Mouse (Mus musculus): ENCODE data around the gene Arnt2.

Arnt2 gene

GRCm38 (mm10) chr7:84397320-84397719 lies 12.7 kb downstream of the Arnt2 start:
- no peak for DNase-seq (ENCODE audit: low read depth, low spot score)

- no peak for DNase-seq (ENCODE audit: low read depth, low spot score)
Measured at GRCm38 (mm10) chr7:84396581-84396980, 13.4 kb downstream of the Arnt2 start.

- no peak for DNase-seq (ENCODE audit: low read depth, low spot score)
Measured at GRCm38 (mm10) chr7:84387826-84388225, 22.1 kb downstream of the Arnt2 start.

GRCm38 (mm10) chr7:84386472-84386871 lies 23.5 kb downstream of the Arnt2 start:
- DNase-seq (ENCODE audit: low read depth, low spot score) = no peak

GRCm38 (mm10) chr7:84384778-84385177 lies 25.2 kb downstream of the Arnt2 start:
- no peak for DNase-seq (ENCODE audit: low read depth, low spot score)

- DNase-seq (ENCODE audit: low read depth, low spot score) = no peak
Measured at GRCm38 (mm10) chr7:84384086-84384485, 25.9 kb downstream of the Arnt2 start.

- DNase-seq (ENCODE audit: low read depth, low spot score) = no peak
Measured at GRCm38 (mm10) chr7:84382346-84382745, 27.6 kb downstream of the Arnt2 start.

- DNase-seq (ENCODE audit: low read depth, low spot score) = no peak
Measured at GRCm38 (mm10) chr7:84380810-84381209, 29.2 kb downstream of the Arnt2 start.

GRCm38 (mm10) chr7:84377330-84377729 lies 32.6 kb downstream of the Arnt2 start:
- peak; percentile 62 for DNase-seq (ENCODE audit: low read depth, low spot score)

- no peak for DNase-seq (ENCODE audit: low read depth, low spot score)
Measured at GRCm38 (mm10) chr7:84373691-84374090, 36.3 kb downstream of the Arnt2 start.

- no peak for DNase-seq (ENCODE audit: low read depth, low spot score)
Measured at GRCm38 (mm10) chr7:84372871-84373270, 37.1 kb downstream of the Arnt2 start.

- no peak for DNase-seq (ENCODE audit: low read depth, low spot score)
Measured at GRCm38 (mm10) chr7:84372280-84372679, 37.7 kb downstream of the Arnt2 start.

GRCm38 (mm10) chr7:84370911-84371592 lies 38.9 kb downstream of the Arnt2 start:
- DNase-seq (ENCODE audit: low read depth, low spot score) = peak; percentile 7

- no peak for DNase-seq (ENCODE audit: low read depth, low spot score)
Measured at GRCm38 (mm10) chr7:84366251-84366650, 43.7 kb downstream of the Arnt2 start.

- no peak for DNase-seq (ENCODE audit: low read depth, low spot score)
Measured at GRCm38 (mm10) chr7:84362711-84363110, 47.3 kb downstream of the Arnt2 start.

- DNase-seq (ENCODE audit: low read depth, low spot score) = peak; percentile 96
Measured at GRCm38 (mm10) chr7:84361086-84361684, 48.8 kb downstream of the Arnt2 start.

- no peak for DNase-seq (ENCODE audit: low read depth, low spot score)
Measured at GRCm38 (mm10) chr7:84358426-84358825, 51.5 kb downstream of the Arnt2 start.

- DNase-seq (ENCODE audit: low read depth, low spot score) = peak; percentile 84
Measured at GRCm38 (mm10) chr7:84355619-84356570, 54.1 kb downstream of the Arnt2 start.

GRCm38 (mm10) chr7:84354890-84355289 lies 55.1 kb downstream of the Arnt2 start:
- no peak for DNase-seq (ENCODE audit: low read depth, low spot score)

GRCm38 (mm10) chr7:84350529-84350928 lies 59.4 kb downstream of the Arnt2 start:
- DNase-seq (ENCODE audit: low read depth, low spot score) = no peak

- DNase-seq (ENCODE audit: low read depth, low spot score) = no peak
Measured at GRCm38 (mm10) chr7:84349976-84350375, 60.0 kb downstream of the Arnt2 start.

All from R1 (cell line).